Mouse (Mus musculus) MN1 (cell line): Measurements from ENCODE around the gene Sec14l2.

Experiments
- DNase-seq: peaks from one replicate; pipeline ENCODE4 v3.0.0-alpha.2; 2016; ENCODE audit warnings: low spot score

Gene Sec14l2

GRCm38 (mm10) chr11:4122742-4123579 lies at the start of gene Sec14l2:
Sec14l2 (minus strand) TSS chr11:4123415.
- DNase-seq: no peak

GRCm38 (mm10) chr11:4166467-4167090 lies 43.4 kb upstream of the Sec14l2 start:
- DNase-seq: no peak

- peak; percentile 59 for DNase-seq
Measured at GRCm38 (mm10) chr11:4164701-4165100, 41.5 kb upstream of the Sec14l2 start.

GRCm38 (mm10) chr11:4160758-4161480 lies 37.7 kb upstream of the Sec14l2 start:
- no peak for DNase-seq

- DNase-seq: peak; percentile 97
Measured at GRCm38 (mm10) chr11:4159808-4160708, 36.8 kb upstream of the Sec14l2 start, which contains the start of the genes Ccdc157 and Sf3a1. Ccdc157 (minus strand) TSS chr11:4160293. Sf3a1 (plus strand) TSS chr11:4160350.

- no peak for DNase-seq
Measured at GRCm38 (mm10) chr11:4158676-4159075, 35.5 kb upstream of the Sec14l2 start.

GRCm38 (mm10) chr11:4155641-4156040 lies 32.4 kb upstream of the Sec14l2 start:
- no peak for DNase-seq

GRCm38 (mm10) chr11:4153694-4154093 lies 30.5 kb upstream of the Sec14l2 start:
- no peak for DNase-seq

- DNase-seq: no peak
Measured at GRCm38 (mm10) chr11:4149886-4150285, 26.7 kb upstream of the Sec14l2 start.

- no peak for DNase-seq
Measured at GRCm38 (mm10) chr11:4148536-4149156, 25.4 kb upstream of the Sec14l2 start.

- no peak for DNase-seq
Measured at GRCm38 (mm10) chr11:4148120-4148519, 24.9 kb upstream of the Sec14l2 start.

GRCm38 (mm10) chr11:4147098-4147497 lies 23.9 kb upstream of the Sec14l2 start:
- DNase-seq: no peak

- no peak for DNase-seq
Measured at GRCm38 (mm10) chr11:4146381-4146780, 23.2 kb upstream of the Sec14l2 start.

- DNase-seq: no peak
Measured at GRCm38 (mm10) chr11:4143281-4144062, 20.3 kb upstream of the Sec14l2 start.

GRCm38 (mm10) chr11:4142352-4142751 lies 19.1 kb upstream of the Sec14l2 start:
- no peak for DNase-seq

- no peak for DNase-seq
Measured at GRCm38 (mm10) chr11:4141505-4141904, 18.3 kb upstream of the Sec14l2 start.

GRCm38 (mm10) chr11:4138964-4139363 lies 15.7 kb upstream of the Sec14l2 start:
- no peak for DNase-seq

- DNase-seq: peak; percentile 95
Measured at GRCm38 (mm10) chr11:4134986-4135935, 12.0 kb upstream of the Sec14l2 start, which contains the start of gene Rnf215. Rnf215 (plus strand) TSS chr11:4135202.

- DNase-seq: no peak
Measured at GRCm38 (mm10) chr11:4134400-4134799, 11.2 kb upstream of the Sec14l2 start.
